In the genomic region with DNA sequence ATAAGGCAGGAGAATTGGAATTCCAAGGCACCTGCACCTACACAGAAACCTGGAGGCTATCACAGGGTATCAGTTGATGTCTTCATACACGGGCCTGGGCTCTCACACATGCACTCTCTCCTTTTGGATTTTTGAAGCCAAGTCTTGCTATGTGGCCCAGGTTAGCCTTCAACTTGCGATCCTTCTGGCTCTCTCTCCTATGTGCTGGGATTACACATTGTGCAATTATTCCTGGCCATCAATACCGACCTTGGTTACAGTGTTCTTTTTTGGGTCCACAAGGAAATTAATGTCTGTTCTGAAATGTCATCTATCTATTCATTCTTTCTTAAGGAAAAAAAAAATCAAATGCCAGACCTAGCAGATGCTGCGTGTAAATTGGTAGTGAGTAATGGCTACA, we compare ENCODE assay signal across 31 mouse cellular contexts.
"Had no signal": no experiment of that assay in that cellular context is flagged by ENCODE, and none has a peak within 500 bp of the region (broad histone marks: within the 10 kb centered on the region; RNA-seq: fewer than 3 reads in every experiment).

No protein-coding gene starts in this region.

- H3K9me3 ChIP-seq: limb, embryonic 10.5 days; limb, embryonic 12.5 days; limb, embryonic 13.5 days; limb, embryonic 15.5 days; liver, embryonic 13.5 days; liver, embryonic 15.5 days; lung, embryonic 15.5 days; midbrain, embryonic 10.5 days; midbrain, embryonic 12.5 days; midbrain, embryonic 13.5 days; midbrain, embryonic 15.5 days; neural tube, embryonic 12.5 days had no signal

- H3K36me3 ChIP-seq: limb, embryonic 10.5 days; limb, embryonic 12.5 days; limb, embryonic 13.5 days; limb, embryonic 15.5 days; liver, embryonic 13.5 days; liver, embryonic 15.5 days; lung, embryonic 15.5 days; midbrain, embryonic 10.5 days; midbrain, embryonic 12.5 days; midbrain, embryonic 13.5 days; midbrain, embryonic 15.5 days; neural tube, embryonic 12.5 days had no signal

- DNase-seq: left cerebral cortex, postnatal 4 days; liver; liver, embryonic 13.5 days; liver, postnatal 0 days; lung, adult 18-20 months; lung, adult 2 months; lung, embryonic 14.5 days; lung, postnatal 10 days; lung, postnatal 14 days; lung, postnatal 36 days; lung, postnatal 4 days; midbrain, embryonic 14.5 days had no signal

- ATAC-seq: liver, postnatal 0 days; lung, postnatal 0 days; midbrain, embryonic 13.5 days; midbrain, embryonic 15.5 days; midbrain, embryonic 16.5 days had no signal

- H3K27me3 ChIP-seq: limb, embryonic 12.5 days; limb, embryonic 13.5 days; limb, embryonic 15.5 days; liver, embryonic 15.5 days; lung, embryonic 15.5 days; midbrain, embryonic 12.5 days; midbrain, embryonic 13.5 days; midbrain, embryonic 15.5 days; neural tube, embryonic 12.5 days had no signal

- H3K4me3 ChIP-seq: limb, embryonic 10.5 days; limb, embryonic 12.5 days; limb, embryonic 13.5 days; limb, embryonic 15.5 days; liver, embryonic 13.5 days; liver, embryonic 15.5 days; lung, embryonic 15.5 days; megakaryocyte, embryonic 14.5 days; midbrain, embryonic 10.5 days; midbrain, embryonic 12.5 days; midbrain, embryonic 13.5 days; midbrain, embryonic 15.5 days; myocyte; neural tube, embryonic 12.5 days had no signal

- H3K4me1 ChIP-seq: limb, embryonic 10.5 days; lung, embryonic 15.5 days; midbrain, embryonic 10.5 days; midbrain, embryonic 12.5 days; midbrain, embryonic 13.5 days; midbrain, embryonic 15.5 days; neural tube, embryonic 12.5 days had no signal

- H3K27ac ChIP-seq: limb, embryonic 10.5 days; limb, embryonic 12.5 days; limb, embryonic 13.5 days; limb, embryonic 15.5 days; liver, embryonic 13.5 days; liver, embryonic 14.5 days; liver, embryonic 15.5 days; lung, embryonic 15.5 days; macrophage; midbrain, embryonic 10.5 days; midbrain, embryonic 12.5 days; midbrain, embryonic 13.5 days; midbrain, embryonic 15.5 days; neural tube, embryonic 12.5 days had no signal

- H3K9ac ChIP-seq: limb, embryonic 12.5 days; limb, embryonic 13.5 days; limb, embryonic 15.5 days; liver, embryonic 13.5 days; liver, embryonic 14.5 days; liver, embryonic 15.5 days; liver, postnatal 0 days; lung, embryonic 14.5 days; lung, embryonic 15.5 days; midbrain, embryonic 12.5 days; midbrain, embryonic 13.5 days; midbrain, embryonic 15.5 days; neural tube, embryonic 12.5 days had no signal

- H3K4me2 ChIP-seq: limb, embryonic 12.5 days; limb, embryonic 13.5 days; limb, embryonic 15.5 days; liver, embryonic 11.5 days; liver, embryonic 13.5 days; liver, embryonic 15.5 days; lung, embryonic 14.5 days; lung, embryonic 15.5 days; midbrain, embryonic 11.5 days; midbrain, embryonic 12.5 days; midbrain, embryonic 13.5 days; midbrain, embryonic 15.5 days; neural tube, embryonic 12.5 days had no signal
